Mouse (Mus musculus): Measurements from ENCODE around the gene Hist1h3h. TPM values are rescaled to one million over a fixed set of nuclear protein-coding genes. Genes with fewer than 3 reads are reported as not detected.

Hist1h3h gene
- total RNA-seq, 2 experiments from 2014 or later, result 159 to 180 TPM

Small RNA genes within 50 kb of the gene (microRNA-seq; reads per million reads assigned to microRNA genes)
- gene Gm44357 (not detected), gene Gm44367 (not detected), gene Gm44454 (not detected)

Other genes with a start within 250 kb of the Hist1h3h start
- 1 to 10 TPM in 1 of 2 experiments, under 1 TPM in 1; 0.97 to 1.5 TPM for gene Nkapl, start 249.2 kb upstream of the Hist1h3h start, total RNA-seq (2021)
- 1 to 10 TPM; 7.8 to 8.8 TPM for gene Zkscan4, start 238.8 kb upstream of the Hist1h3h start, total RNA-seq (2021)
- gene Gm10065, start 238.2 kb upstream of the Hist1h3h start, total RNA-seq (2021), result not detected
- 10 to 100 TPM; 11.3 to 14.5 TPM for gene AK157302, start 222.4 kb upstream of the Hist1h3h start, total RNA-seq (2021)
- 10 to 100 TPM; 36.2 to 49.5 TPM for gene Gm11273, start 216.2 kb upstream of the Hist1h3h start, total RNA-seq (2021)
- gene Zkscan8, start 186.5 kb upstream of the Hist1h3h start, total RNA-seq (2021), result 10 to 100 TPM; 13.7 to 13.9 TPM
- not detected for gene Olfr1366, start 174.9 kb upstream of the Hist1h3h start, total RNA-seq (2021)
- not detected for gene Olfr1535, start 157.8 kb upstream of the Hist1h3h start, total RNA-seq (2021)
- not detected for gene Olfr1364, start 135.9 kb upstream of the Hist1h3h start, total RNA-seq (2021)
- not detected for gene Olfr1362, start 103.6 kb upstream of the Hist1h3h start, total RNA-seq (2021)
- not detected for gene Olfr11, start 75.1 kb upstream of the Hist1h3h start, total RNA-seq (2021)
- not detected for gene Olfr1361, start 54.3 kb upstream of the Hist1h3h start, total RNA-seq (2021)
- gene Olfr1360, start 40.3 kb upstream of the Hist1h3h start, total RNA-seq (2021), result not detected
- not detected for gene Olfr1359, start 19.5 kb upstream of the Hist1h3h start, total RNA-seq (2021)
- 100 to 1,000 TPM; 112 to 115 TPM for gene Hist1h2bl, start 1.5 kb upstream of the Hist1h3h start, total RNA-seq (2021)
- gene Hist1h2ai, start 1.2 kb upstream of the Hist1h3h start, total RNA-seq (2021), result 100 to 1,000 TPM; 129 to 178 TPM
- gene Hist1h2bm, start 4.4 kb downstream of the Hist1h3h start, total RNA-seq (2021), result 10 to 100 TPM; 34.8 to 37.4 TPM
- gene Hist1h4j, start 17.4 kb downstream of the Hist1h3h start, total RNA-seq (2021), result 10 to 100 TPM; 35.9 to 46.7 TPM
- gene Hist1h4k, start 32.8 kb downstream of the Hist1h3h start, total RNA-seq (2021), result 100 to 1,000 TPM; 525 to 563 TPM
- gene Hist1h2ak, start 36.2 kb downstream of the Hist1h3h start, total RNA-seq (2021), result 10 to 100 TPM; 59.3 to 67.5 TPM
- 10 to 100 TPM; 57.6 to 68.8 TPM for gene Hist1h2bn, start 36.5 kb downstream of the Hist1h3h start, total RNA-seq (2021)
- 10 to 100 TPM; 55.3 to 56.6 TPM for gene Hist1h1b, start 63.0 kb downstream of the Hist1h3h start, total RNA-seq (2021)
- 100 to 1,000 TPM; 145 to 150 TPM for gene Hist1h3i, start 65.7 kb downstream of the Hist1h3h start, total RNA-seq (2021)
- 10 to 100 TPM; 13.0 to 15.8 TPM for gene Hist1h2an, start 69.6 kb downstream of the Hist1h3h start, total RNA-seq (2021)
- gene Hist1h2bp, start 69.8 kb downstream of the Hist1h3h start, total RNA-seq (2021), result 10 to 100 TPM; 41.6 to 49.7 TPM
- 100 to 1,000 TPM; 108 to 110 TPM for gene Hist1h2bq, start 92.5 kb downstream of the Hist1h3h start, total RNA-seq (2021)
- gene Hist1h2ao, start 92.8 kb downstream of the Hist1h3h start, total RNA-seq (2021), result not detected
- gene Hist1h4m, start 94.1 kb downstream of the Hist1h3h start, total RNA-seq (2021), result 100 to 1,000 TPM; 320 to 409 TPM
- 10 to 100 TPM; 34.5 to 43.1 TPM for gene Hist1h4n, start 114.5 kb downstream of the Hist1h3h start, total RNA-seq (2021)
- gene Hist1h2ap, start 115.8 kb downstream of the Hist1h3h start, total RNA-seq (2021), result 100 to 1,000 TPM; 184 to 208 TPM
- gene Hist1h2br, start 116.1 kb downstream of the Hist1h3h start, total RNA-seq (2021), result 100 to 1,000 TPM; 106 to 108 TPM
- 10 to 100 TPM; 12.1 to 14.0 TPM for gene Zfp184, start 227.4 kb downstream of the Hist1h3h start, total RNA-seq (2021)